Mouse (Mus musculus) ES-E14 (cell line): ENCODE data around the gene Otop2.

Experiments used
- CHD2 ChIP-seq: IDR thresholded peaks from 2 replicates; pipeline ENCODE4 v1.6.1; 2014; ENCODE audit warnings: mild to moderate bottlenecking, low read depth, low read length, inconsistent platforms
- HCFC1 ChIP-seq: IDR thresholded peaks from 2 replicates; pipeline ENCODE4 v1.6.1; 2012; ENCODE audit warnings: low read length, inconsistent platforms, borderline replicate concordance; ENCODE audit not compliant: insufficient read depth
- ZNF384 ChIP-seq: IDR thresholded peaks from 2 replicates; pipeline ENCODE4 v1.6.1; 2012; ENCODE audit warnings: low read depth, low read length, inconsistent platforms

DNA sequence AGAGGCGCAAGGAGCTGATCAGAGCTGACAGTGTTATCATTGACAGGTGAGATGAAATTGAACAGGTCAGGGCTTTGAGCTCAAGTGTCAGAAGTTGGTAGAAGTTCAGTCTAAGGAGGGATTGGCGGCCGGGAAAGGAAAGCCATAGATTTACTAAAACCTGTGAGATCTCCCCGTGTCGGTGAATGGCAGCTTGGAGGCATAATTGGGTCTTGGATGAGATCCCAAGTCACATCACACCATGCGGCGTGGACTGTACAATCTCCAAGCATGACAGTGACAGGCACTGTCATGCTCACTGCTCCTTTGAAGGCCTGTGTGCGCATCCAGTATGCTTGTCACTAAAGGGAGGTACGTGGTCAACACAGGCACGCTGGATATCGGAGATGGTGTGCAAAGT lies 44.0 kb upstream of the Otop2 start:
- TF ChIP-seq CHD2: no peak
- TF ChIP-seq ZNF384: no peak
- TF ChIP-seq HCFC1: no peak
